Mouse (Mus musculus): ENCODE results near the gene Rpe. TPM values are rescaled to one million over a fixed set of nuclear protein-coding genes. Genes with fewer than 3 reads are reported as not detected.

Gene Rpe
- polyA plus RNA-seq, 1 experiment = 119 TPM

- no peaks in the 10 kb centered on the region for H3K4me1 ChIP-seq (ENCODE audit: control insufficient read depth, insufficient read depth, low read length)
- no peak overlapping the region for H3K4me3 ChIP-seq (ENCODE audit: low read depth, low read length)
- no peaks in the 10 kb centered on the region for H3K9me3 ChIP-seq (replicated peaks; ENCODE audit: control insufficient read depth, insufficient read depth, low read length, poor library complexity, severe bottlenecking)
- H3K27me3 ChIP-seq (ENCODE audit: control insufficient read depth, insufficient read depth, low read length, poor library complexity, severe bottlenecking) = no peaks in the 10 kb centered on the region
- H3K27ac ChIP-seq (ENCODE audit: insufficient read depth, low read length) = no peak overlapping the region
- no peak overlapping the region for H3K9ac ChIP-seq (ENCODE audit: low read depth, poor library complexity, severe bottlenecking)
- no peaks in the 10 kb centered on the region for H3K36me3 ChIP-seq (ENCODE audit: control insufficient read depth, insufficient read depth, low read length, poor library complexity, severe bottlenecking)
- TF ChIP-seq CTCF (IDR thresholded peaks at IDR 0.05; ENCODE audit: low read depth, low read length) (no peak), POLR2A (IDR thresholded peaks at IDR 0.05; ENCODE audit: insufficient read depth, low read length) (no peak), EP300 (IDR thresholded peaks at IDR 0.05; ENCODE audit: insufficient read depth, low read depth, low read length) (no peak)
Observed at GRCm38 (mm10) chr1:66677928-66678327, 22.7 kb upstream of the Rpe start.

DNA sequence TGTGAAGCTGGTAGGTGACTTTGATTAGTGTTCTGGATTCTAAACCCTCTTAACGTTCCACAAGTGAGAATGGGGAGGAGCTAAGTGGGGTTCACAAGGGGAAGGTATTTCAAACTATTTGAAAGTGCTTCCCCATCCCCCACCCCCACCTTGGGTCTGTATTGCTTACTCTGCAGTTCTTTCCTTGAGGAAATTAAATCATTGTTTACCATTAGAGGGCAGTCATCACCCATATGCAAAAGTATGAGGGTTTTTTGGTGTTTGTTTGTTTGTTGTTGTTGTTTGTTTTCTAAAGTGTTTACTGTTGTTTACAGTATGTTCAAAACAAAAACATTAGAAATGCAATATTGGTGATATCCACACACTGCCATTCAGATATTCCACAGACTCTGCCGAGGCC is 22.0 kb upstream of the Rpe start:
- H3K27ac ChIP-seq (ENCODE audit: insufficient read depth, low read length) = no peak overlapping the region
- no peak overlapping the region for H3K4me3 ChIP-seq (ENCODE audit: low read depth, low read length)
- no peaks in the 10 kb centered on the region for H3K36me3 ChIP-seq (ENCODE audit: control insufficient read depth, insufficient read depth, low read length, poor library complexity, severe bottlenecking)
- TF ChIP-seq EP300 (IDR thresholded peaks at IDR 0.05; ENCODE audit: insufficient read depth, low read depth, low read length) (no peak), CTCF (IDR thresholded peaks at IDR 0.05; ENCODE audit: low read depth, low read length) (no peak)
- H3K9me3 ChIP-seq (replicated peaks; ENCODE audit: control insufficient read depth, insufficient read depth, low read length, poor library complexity, severe bottlenecking) = no peaks in the 10 kb centered on the region
- H3K27me3 ChIP-seq (ENCODE audit: control insufficient read depth, insufficient read depth, low read length, poor library complexity, severe bottlenecking) = no peaks in the 10 kb centered on the region
- H3K9ac ChIP-seq (ENCODE audit: low read depth, poor library complexity, severe bottlenecking) = no peak overlapping the region
- H3K4me1 ChIP-seq (ENCODE audit: control insufficient read depth, insufficient read depth, low read length) = no peaks in the 10 kb centered on the region

GRCm38 (mm10) chr1:66682974-66683373 is 17.7 kb upstream of the Rpe start:
- no peak overlapping the region for H3K27ac ChIP-seq (ENCODE audit: insufficient read depth, low read length)
- no peaks in the 10 kb centered on the region for H3K27me3 ChIP-seq (ENCODE audit: control insufficient read depth, insufficient read depth, low read length, poor library complexity, severe bottlenecking)
- no peaks in the 10 kb centered on the region for H3K36me3 ChIP-seq (ENCODE audit: control insufficient read depth, insufficient read depth, low read length, poor library complexity, severe bottlenecking)
- H3K4me3 ChIP-seq (ENCODE audit: low read depth, low read length) = no peak overlapping the region
- no peaks in the 10 kb centered on the region for H3K9me3 ChIP-seq (replicated peaks; ENCODE audit: control insufficient read depth, insufficient read depth, low read length, poor library complexity, severe bottlenecking)
- H3K9ac ChIP-seq (ENCODE audit: low read depth, poor library complexity, severe bottlenecking) = no peak overlapping the region
- no peak for TF ChIP-seq CTCF (IDR thresholded peaks at IDR 0.05; ENCODE audit: low read depth, low read length)
- TF ChIP-seq POLR2A (IDR thresholded peaks at IDR 0.05; ENCODE audit: insufficient read depth, low read length) = no peak
- no peak for TF ChIP-seq EP300 (IDR thresholded peaks at IDR 0.05; ENCODE audit: insufficient read depth, low read depth, low read length)
- no peaks in the 10 kb centered on the region for H3K4me1 ChIP-seq (ENCODE audit: control insufficient read depth, insufficient read depth, low read length)

- no peak for TF ChIP-seq POLR2A (IDR thresholded peaks at IDR 0.05; ENCODE audit: insufficient read depth, low read length)
- no peak overlapping the region for H3K27ac ChIP-seq (ENCODE audit: insufficient read depth, low read length)
- H3K9me3 ChIP-seq (replicated peaks; ENCODE audit: control insufficient read depth, insufficient read depth, low read length, poor library complexity, severe bottlenecking) = no peaks in the 10 kb centered on the region
- H3K36me3 ChIP-seq (ENCODE audit: control insufficient read depth, insufficient read depth, low read length, poor library complexity, severe bottlenecking) = no peaks in the 10 kb centered on the region
- no peak overlapping the region for H3K4me3 ChIP-seq (ENCODE audit: low read depth, low read length)
- H3K9ac ChIP-seq (ENCODE audit: low read depth, poor library complexity, severe bottlenecking) = no peak overlapping the region
- H3K27me3 ChIP-seq (ENCODE audit: control insufficient read depth, insufficient read depth, low read length, poor library complexity, severe bottlenecking) = no peaks in the 10 kb centered on the region
- peaks cover 2% of the 10 kb centered on the region for H3K4me1 ChIP-seq (ENCODE audit: control insufficient read depth, insufficient read depth, low read length)
Observed at GRCm38 (mm10) chr1:66691772-66692171, 8.9 kb upstream of the Rpe start.

GRCm38 (mm10) chr1:66692308-66692707 is 8.3 kb upstream of the Rpe start:
- Histone ChIP-seq H3K4me3 (ENCODE audit: low read depth, low read length) (no peak overlapping the region), H3K9me3 (replicated peaks; ENCODE audit: control insufficient read depth, insufficient read depth, low read length, poor library complexity, severe bottlenecking) (no peaks in the 10 kb centered on the region), H3K27ac (ENCODE audit: insufficient read depth, low read length) (no peak overlapping the region), H3K4me1 (ENCODE audit: control insufficient read depth, insufficient read depth, low read length) (peaks cover 2% of the 10 kb centered on the region), H3K27me3 (ENCODE audit: control insufficient read depth, insufficient read depth, low read length, poor library complexity, severe bottlenecking) (no peaks in the 10 kb centered on the region), H3K36me3 (ENCODE audit: control insufficient read depth, insufficient read depth, low read length, poor library complexity, severe bottlenecking) (no peaks in the 10 kb centered on the region), H3K9ac (ENCODE audit: low read depth, poor library complexity, severe bottlenecking) (no peak overlapping the region)
- TF ChIP-seq EP300 (IDR thresholded peaks at IDR 0.05; ENCODE audit: insufficient read depth, low read depth, low read length) = no peak
- no peak for TF ChIP-seq CTCF (IDR thresholded peaks at IDR 0.05; ENCODE audit: low read depth, low read length)
- no peak for TF ChIP-seq POLR2A (IDR thresholded peaks at IDR 0.05; ENCODE audit: insufficient read depth, low read length)

- no peak overlapping the region; the same call in 1 of the 2 replicates for H3K9ac ChIP-seq (ENCODE audit: low read depth, poor library complexity, severe bottlenecking)
- TF ChIP-seq EP300 (IDR thresholded peaks at IDR 0.05; ENCODE audit: insufficient read depth, low read depth, low read length) (no peak), CTCF (IDR thresholded peaks at IDR 0.05; ENCODE audit: low read depth, low read length) (no peak), POLR2A (IDR thresholded peaks at IDR 0.05; ENCODE audit: insufficient read depth, low read length) (no peak)
- H3K4me3 ChIP-seq (ENCODE audit: low read depth, low read length) = no peak overlapping the region
- peaks cover 2% of the 10 kb centered on the region for H3K4me1 ChIP-seq (ENCODE audit: control insufficient read depth, insufficient read depth, low read length)
- no peaks in the 10 kb centered on the region for H3K36me3 ChIP-seq (ENCODE audit: control insufficient read depth, insufficient read depth, low read length, poor library complexity, severe bottlenecking)
- H3K27ac ChIP-seq (ENCODE audit: insufficient read depth, low read length) = no peak overlapping the region
- no peaks in the 10 kb centered on the region for H3K27me3 ChIP-seq (ENCODE audit: control insufficient read depth, insufficient read depth, low read length, poor library complexity, severe bottlenecking)
- no peaks in the 10 kb centered on the region for H3K9me3 ChIP-seq (replicated peaks; ENCODE audit: control insufficient read depth, insufficient read depth, low read length, poor library complexity, severe bottlenecking)
Observed at GRCm38 (mm10) chr1:66692780-66693392, 7.7 kb upstream of the Rpe start.
